Mouse (Mus musculus) large intestine, adult 2 months (tissue): Measurements from ENCODE around the gene Mfap2. TPM values are rescaled to one million over a fixed set of nuclear protein-coding genes. Genes with fewer than 3 reads are reported as not detected.
A peak's percentile ranks its signal among the peaks of the same experiment; 100 is the strongest.

Experiments
- DNase-seq: peaks from one replicate; pipeline ENCODE4 v3.0.0-alpha.2; 2012; ENCODE audit warnings: low read depth, low spot score
- WGBS: fragments of 180-500 bp; shearing (Covaris S2); methylation state at CpG from one replicate; pipeline ENCODE4 v1.1.7; 2018; 5-methylcytosine and 5-hydroxymethylcytosine counted together
- polyA plus RNA-seq: library from polyadenylated mRNA; depleted of rRNA; stranded (reverse); fragments of >200 nt; gene quantifications from 2 replicates; pipeline ENCODE4 v1.2.3, GENCODE M21; 2012; rRNA removed

Gene Mfap2
- polyA plus RNA-seq, result 10.4 and 10.6 TPM in 2 replicates

GRCm38 (mm10) chr4:141010118-141010517 is at the start of gene Mfap2:
Gene Mfap2, plus strand, starts transcription at chr4:141010418.
- DNase-seq, result no peak
- 25% methylated on average over 7 of the region's 7 CpGs for WGBS

- WGBS, result 2% methylated on average over 37 of the region's 37 CpGs
- peak; percentile 96 for DNase-seq
Observed at GRCm38 (mm10) chr4:140960781-140961466, 49.3 kb upstream of the Mfap2 start, which contains the start of gene Sdhb. Gene Sdhb, plus strand, starts transcription at chr4:140961203.

GRCm38 (mm10) chr4:140961467-140962206 is 48.6 kb upstream of the Mfap2 start:
- no peak for DNase-seq
- under 1% methylated on average over 38 of the region's 38 CpGs for WGBS

- no peak for DNase-seq
- 43% methylated on average over 8 of the region's 8 CpGs for WGBS
Observed at GRCm38 (mm10) chr4:140962207-140962909, 47.9 kb upstream of the Mfap2 start.

GRCm38 (mm10) chr4:140962950-140963349 is 47.3 kb upstream of the Mfap2 start:
- WGBS, result 17% methylated on average over 5 of the region's 5 CpGs
- peak; percentile 81 for DNase-seq

DNA sequence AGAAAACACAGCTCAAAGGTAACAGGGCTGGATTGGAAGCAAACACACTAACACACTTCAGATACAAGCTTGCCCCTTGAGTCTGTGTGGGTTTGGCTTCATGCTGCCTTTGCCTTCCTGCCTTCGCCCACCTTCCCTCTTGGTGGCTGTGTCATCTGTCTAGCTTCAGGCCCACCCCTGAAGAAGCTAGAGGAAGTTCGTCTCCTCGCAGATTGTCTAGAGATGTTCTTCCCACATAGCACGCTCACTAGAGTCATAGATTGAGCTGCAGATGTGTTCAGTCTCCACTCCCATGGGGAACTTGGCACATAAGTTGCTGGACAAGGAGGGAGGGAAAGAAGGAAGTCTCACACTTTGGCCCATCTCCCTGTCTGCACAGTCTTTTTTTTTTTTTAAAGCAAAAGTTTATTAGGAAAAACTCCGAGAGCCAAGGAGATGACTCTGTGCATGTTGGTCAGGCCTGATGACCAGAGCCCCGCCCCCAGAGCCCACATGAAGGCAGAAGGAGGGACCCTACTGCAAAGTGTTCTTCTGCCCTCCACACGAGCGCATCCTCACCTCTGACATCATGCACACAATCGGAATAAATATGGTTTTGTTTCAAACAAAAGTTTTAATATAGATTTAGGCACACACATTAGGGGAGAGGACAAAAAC is 46.1 kb upstream of the Mfap2 start:
- no peak for DNase-seq
- WGBS, result 63% methylated on average over 9 of the region's 9 CpGs

DNA sequence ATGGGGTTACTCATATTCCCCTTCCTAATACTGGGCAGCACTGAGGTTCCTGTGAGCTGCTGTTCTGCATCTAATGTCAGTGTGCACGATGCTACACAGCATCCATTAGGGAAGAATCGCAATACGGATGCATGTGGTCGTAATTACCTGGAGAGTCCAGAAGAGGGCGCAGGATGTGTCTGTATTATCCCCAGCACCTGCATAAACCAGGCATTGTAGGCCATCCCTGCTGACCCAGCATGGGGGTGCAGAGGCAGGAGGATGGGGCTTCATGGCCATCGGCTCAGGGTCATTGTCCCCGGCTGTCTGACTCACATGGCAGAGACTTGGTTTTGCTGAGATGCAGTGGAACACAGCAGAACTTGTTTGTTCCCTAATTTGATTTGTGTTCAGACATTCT is 45.6 kb upstream of the Mfap2 start:
- WGBS, result 14% methylated on average over 7 of the region's 7 CpGs
- no peak for DNase-seq

DNA sequence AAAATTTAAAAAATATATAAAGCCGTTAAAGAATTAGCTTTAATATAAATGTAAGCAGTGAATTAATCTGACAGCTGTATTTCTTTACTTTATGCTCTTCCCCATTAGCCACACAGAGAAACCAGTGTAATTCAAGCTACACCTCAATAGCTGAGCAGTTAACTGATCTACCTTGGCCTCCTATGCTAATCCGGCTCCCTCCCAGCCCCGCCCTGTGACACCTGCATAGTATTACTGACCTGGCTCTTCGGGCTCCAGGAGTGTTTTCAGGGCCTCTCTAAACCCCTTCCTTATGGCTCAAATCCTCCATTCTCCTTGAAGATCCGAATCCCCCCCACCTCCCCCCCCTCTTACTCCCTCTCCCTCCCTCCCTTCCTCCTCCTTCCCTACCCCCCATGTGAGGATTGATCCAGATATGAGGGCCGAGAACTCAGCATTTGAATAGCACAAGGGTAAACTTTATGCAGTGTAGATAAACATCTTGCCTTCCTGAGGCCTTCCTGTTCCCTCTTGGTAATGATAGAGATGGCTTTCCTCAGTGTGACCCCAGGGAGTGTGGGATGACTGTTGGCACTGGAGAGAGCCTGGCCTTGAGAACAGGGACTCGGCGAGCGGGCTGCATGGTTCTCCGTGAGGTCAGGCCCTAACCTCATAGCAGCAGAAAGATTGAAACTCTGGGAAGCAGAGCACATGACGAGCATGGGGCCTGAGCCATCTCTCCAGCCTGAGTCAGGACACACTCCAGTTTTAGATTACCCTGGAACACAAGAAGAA is 42.6 kb upstream of the Mfap2 start:
- DNase-seq, result no peak
- 75% methylated on average over 11 of the region's 11 CpGs for WGBS

DNA sequence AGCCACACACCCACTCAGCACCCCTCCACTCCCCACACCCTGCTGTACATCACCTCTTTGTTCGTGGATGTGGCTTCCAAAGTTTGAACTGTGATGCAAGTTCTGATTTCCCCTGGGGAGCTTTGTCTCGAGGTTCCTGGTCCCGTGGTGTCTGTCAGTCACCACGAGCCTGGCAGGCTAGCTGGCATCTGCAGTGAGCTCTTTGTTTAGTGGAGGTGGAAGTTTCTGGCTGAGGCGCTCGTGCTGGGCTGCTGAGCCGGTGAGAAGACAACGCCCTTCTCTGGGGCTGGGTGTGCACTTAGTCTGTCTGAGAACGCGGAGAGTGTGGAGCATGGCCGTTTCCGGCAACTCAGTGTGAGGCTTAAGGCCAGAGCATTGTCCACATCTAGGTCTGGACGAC is 38.5 kb upstream of the Mfap2 start:
- DNase-seq, result no peak
- 76% methylated on average over 13 of the region's 13 CpGs for WGBS

- no peak for DNase-seq
- WGBS, result 94% methylated on average over 6 of the region's 6 CpGs
Observed at GRCm38 (mm10) chr4:140974408-140974807, 35.8 kb upstream of the Mfap2 start.

GRCm38 (mm10) chr4:140975356-140975755 is 34.9 kb upstream of the Mfap2 start:
- WGBS, result 87% methylated on average over 7 of the region's 7 CpGs
- no peak for DNase-seq

- no peak for DNase-seq
- 42% methylated on average over 10 of the region's 10 CpGs for WGBS
Observed at GRCm38 (mm10) chr4:140977278-140977677, 32.9 kb upstream of the Mfap2 start.

DNA sequence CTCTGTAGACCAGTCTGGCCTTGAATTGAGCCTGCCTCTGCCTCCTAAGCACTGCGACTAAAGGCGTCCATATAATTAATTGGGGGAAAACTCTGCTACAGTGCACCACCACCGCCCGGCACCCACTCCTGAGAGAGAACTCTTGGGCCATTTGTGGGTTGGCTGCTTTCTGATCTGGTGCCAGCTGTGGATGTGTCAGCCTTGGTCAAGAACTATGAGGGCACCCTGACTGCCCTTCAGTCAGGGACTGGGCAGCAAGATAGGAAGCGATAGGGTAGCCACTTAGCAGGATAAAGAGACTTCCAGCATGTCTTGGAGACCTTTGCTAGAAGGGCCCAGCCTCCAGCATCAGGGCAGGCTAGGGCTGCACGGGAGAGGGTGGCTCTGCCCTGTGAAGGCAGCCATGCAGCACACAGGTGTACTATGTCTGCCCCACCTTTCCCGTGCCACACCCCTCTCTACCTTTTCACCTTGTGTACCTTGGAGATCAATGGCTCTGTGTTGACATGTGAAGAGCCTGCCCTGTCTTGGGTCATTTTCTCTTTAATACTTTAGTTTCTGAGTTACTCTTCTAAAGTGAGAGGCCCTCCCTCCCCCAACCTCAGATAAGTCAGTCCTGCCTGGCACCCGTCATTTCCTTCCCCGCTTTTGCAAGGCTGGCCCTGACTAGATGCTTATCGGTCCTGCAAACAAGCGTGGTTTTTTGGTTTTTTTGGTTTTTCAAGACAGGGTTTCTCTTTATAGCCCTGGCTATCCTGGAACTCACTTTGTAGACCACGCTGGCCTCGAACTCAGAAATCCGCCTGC is 32.1 kb upstream of the Mfap2 start:
- DNase-seq, result peak; percentile 37
- whole genome bisulfite sequencing, result 55% methylated on average over 14 of the region's 14 CpGs

DNA sequence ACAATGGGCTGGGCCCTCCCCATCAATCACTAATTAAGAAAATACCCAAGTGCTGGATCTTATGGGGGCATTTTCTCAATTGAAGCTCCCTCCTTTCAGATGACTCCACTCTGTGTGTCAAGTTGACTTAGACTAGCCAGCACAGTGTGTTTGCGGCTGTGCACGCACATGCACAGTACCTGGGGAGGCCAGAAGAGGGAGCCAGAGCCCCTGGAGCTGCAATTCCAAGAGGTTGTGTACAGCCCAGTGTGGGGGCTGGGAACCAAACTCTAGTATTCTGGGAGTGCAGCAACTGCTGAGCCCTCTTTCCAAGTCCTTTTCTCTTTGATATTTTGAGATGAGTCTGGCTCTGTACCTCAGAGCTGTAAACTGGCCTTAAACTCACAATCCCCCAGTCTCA is 28.6 kb upstream of the Mfap2 start:
- no peak for DNase-seq
- WGBS, result 96% methylated on average over 2 of the region's 2 CpGs

DNA sequence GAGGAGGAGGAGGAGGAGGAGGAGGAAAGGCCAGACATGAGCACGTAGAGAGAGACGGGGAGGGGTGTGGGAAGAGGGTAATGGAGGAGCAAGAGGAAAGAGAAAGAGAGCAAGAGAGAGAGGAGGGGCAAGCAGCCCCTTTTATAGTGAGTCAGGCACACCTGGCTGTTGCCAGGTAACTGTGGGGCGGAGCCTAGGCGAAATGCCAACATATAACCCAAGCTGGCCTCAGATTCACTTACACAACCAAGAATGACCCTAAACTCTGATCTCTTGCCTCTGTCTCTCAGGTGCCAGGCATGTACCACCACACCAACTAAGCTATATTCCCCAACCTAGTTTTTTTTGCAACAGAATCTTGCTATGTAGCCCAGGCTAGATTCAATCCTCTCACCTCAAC is 27.4 kb upstream of the Mfap2 start:
- WGBS, result 28% methylated on average over 4 of the region's 4 CpGs
- DNase-seq, result no peak

GRCm38 (mm10) chr4:140983442-140983841 is 26.8 kb upstream of the Mfap2 start:
- WGBS, result 6% methylated on average over 9 of the region's 9 CpGs
- DNase-seq, result no peak

- DNase-seq, result no peak
- WGBS, result 88% methylated on average over 6 of the region's 6 CpGs
Observed at GRCm38 (mm10) chr4:140984544-140984943, 25.7 kb upstream of the Mfap2 start.

DNA sequence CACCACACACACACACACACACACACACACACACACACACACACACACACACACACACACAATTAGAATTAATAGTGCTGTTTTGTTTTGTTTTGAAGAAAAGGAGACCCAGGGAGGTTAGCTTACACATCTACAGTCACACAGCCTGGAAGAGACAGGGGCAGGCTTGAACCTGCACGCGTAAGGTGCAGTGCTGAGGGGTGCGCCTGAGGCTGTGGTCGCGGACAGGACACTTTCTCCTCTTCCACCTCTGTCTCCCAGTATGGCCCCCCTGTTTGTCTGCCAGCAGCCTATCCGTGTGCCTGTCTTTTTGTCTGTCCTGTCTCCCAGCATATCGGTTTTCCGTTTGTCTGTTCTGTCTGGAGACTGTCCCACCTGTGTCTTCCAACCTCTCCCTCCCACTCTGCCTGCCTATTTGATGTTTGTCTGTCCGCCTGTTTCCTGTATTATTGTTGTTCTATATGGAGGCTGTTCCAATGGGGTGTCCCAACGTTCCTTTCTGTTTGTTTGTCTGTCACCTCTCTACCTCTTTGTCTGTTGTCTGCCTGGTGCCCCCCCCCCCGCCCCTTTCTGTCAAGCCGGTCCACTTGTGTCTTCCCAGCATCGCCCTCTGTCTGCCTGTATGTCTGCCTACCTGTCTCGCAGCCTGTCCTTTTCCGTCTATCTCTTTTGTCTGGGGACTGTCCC is 24.1 kb upstream of the Mfap2 start:
- DNase-seq, result no peak
- 33% methylated on average over 15 of the region's 15 CpGs for WGBS
